Mouse (Mus musculus) hindbrain, embryonic 14.5 days (tissue): ENCODE measurements at regions not wholly inside any gene's neighbourhood (a gene's known extent, or its start where the extent isn't known, plus 50 kb on each side); places are given as distances from the start of the nearest gene placed in this dataset.

Experiments
- ATAC-seq: fragments of 200-750 bp; cut with Nextera tagmentation; 2 replicates; pipeline ENCODE4 v1.8.0; 2017; ENCODE audit warnings: moderate number of reproducible peaks, mild to moderate bottlenecking, moderate TSS enrichment, moderate library complexity; ENCODE audit not compliant: low FRiP score
- DNase-seq: peaks from one replicate; pipeline ENCODE4 v3.0.0-alpha.2; 2015; ENCODE audit warnings: low spot score
- H3K27ac ChIP-seq: fragments of 300-500 bp; sonication (generic); 2 replicates; pipeline ENCODE4 v1.5.1; 2014; ENCODE audit warnings: mild to moderate bottlenecking, moderate library complexity
- H3K27me3 ChIP-seq: fragments of 300-500 bp; sonication (generic); 2 replicates; pipeline ENCODE4 v1.6.1; 2014; ENCODE audit warnings: mild to moderate bottlenecking, low read length, mixed read lengths; ENCODE audit not compliant: control insufficient read depth, insufficient read depth
- H3K36me3 ChIP-seq: fragments of 300-500 bp; sonication (generic); replicated peaks from 2 replicates; pipeline ENCODE4 v1.6.1; 2014; ENCODE audit not compliant: control insufficient read depth, insufficient read depth
- H3K4me1 ChIP-seq: fragments of 300-500 bp; sonication (generic); replicated peaks from 2 replicates; pipeline ENCODE4 v1.6.1; 2014; ENCODE audit warnings: antibody characterized with exemption, low read length, mixed read lengths; ENCODE audit not compliant: control insufficient read depth, insufficient read depth
- H3K4me2 ChIP-seq: fragments of 300-500 bp; sonication (generic); replicated peaks from 2 replicates; pipeline ENCODE4 v1.6.1; 2014; ENCODE audit warnings: mild to moderate bottlenecking, moderate library complexity
- H3K4me3 ChIP-seq: fragments of 300-500 bp; sonication (generic); replicated peaks from 2 replicates; pipeline ENCODE4 v1.5.1; 2014; ENCODE audit warnings: mild to moderate bottlenecking, low read length
- H3K9ac ChIP-seq: fragments of 300-500 bp; sonication (generic); 2 replicates; pipeline ENCODE4 v1.6.1; 2014
- H3K9me3 ChIP-seq: fragments of 300-500 bp; sonication (generic); 2 replicates; pipeline ENCODE4 v1.6.1; 2016; ENCODE audit warnings: low read length; ENCODE audit not compliant: control insufficient read depth
- WGBS: fragments of 180-500 bp; shearing (Covaris S2); extraction: QIAGEN DNeasy Blood & Tissue Kit; methylation state at CpG from one replicate; pipeline ENCODE4 v1.1.7; 2014; 5-methylcytosine and 5-hydroxymethylcytosine counted together

DNA sequence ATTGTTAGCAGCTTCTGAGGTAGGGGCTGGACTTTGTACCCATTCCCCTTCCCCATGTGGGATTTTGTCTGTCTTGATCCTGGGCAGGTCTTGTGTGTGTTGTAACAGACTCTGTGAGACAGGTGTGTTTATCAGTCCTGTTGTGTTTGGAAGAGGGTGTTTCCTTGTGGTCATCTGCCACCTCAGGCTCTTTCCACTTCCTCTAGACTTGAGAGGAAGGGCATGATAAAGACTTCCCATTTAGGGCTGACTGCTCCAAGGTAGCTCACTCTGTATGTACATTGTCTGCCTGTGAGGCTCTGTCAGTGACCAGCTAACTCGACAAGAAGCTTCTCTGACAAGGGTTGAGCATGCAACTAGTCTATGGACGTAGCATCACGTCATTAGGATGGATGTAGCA lies 143.3 kb downstream of the BC067074 start:
- DNase-seq (no peak), ATAC-seq (no peak)
- Histone ChIP-seq H3K36me3 (no peaks in the 10 kb centered on the region), H3K4me3 (no peak overlapping the region), H3K4me1 (no peaks in the 10 kb centered on the region), H3K27ac (no peak overlapping the region), H3K9ac (no peak overlapping the region), H3K9me3 (no peaks in the 10 kb centered on the region), H3K4me2 (no peak overlapping the region), H3K27me3 (no peaks in the 10 kb centered on the region)
- WGBS: 94% methylated on average over 3 of the region's 3 CpGs

GRCm38 (mm10) chr13:113435117-113435516 lies 142.2 kb downstream of the BC067074 start:
- no peak overlapping the region for H3K4me2 ChIP-seq
- no peak overlapping the region for H3K9ac ChIP-seq
- 88% methylated on average over 4 of the region's 4 CpGs for WGBS
- no peak overlapping the region for H3K27ac ChIP-seq
- H3K27me3 ChIP-seq: no peaks in the 10 kb centered on the region
- no peaks in the 10 kb centered on the region for H3K4me1 ChIP-seq
- H3K36me3 ChIP-seq: no peaks in the 10 kb centered on the region
- DNase-seq: no peak
- no peaks in the 10 kb centered on the region for H3K9me3 ChIP-seq
- no peak overlapping the region for H3K4me3 ChIP-seq
- ATAC-seq: no peak

GRCm38 (mm10) chr13:113433456-113433855 lies 140.5 kb downstream of the BC067074 start:
- H3K27ac ChIP-seq: no peak overlapping the region
- H3K27me3 ChIP-seq: no peaks in the 10 kb centered on the region
- ATAC-seq: no peak
- WGBS: 88% methylated on average over 5 of the region's 5 CpGs
- DNase-seq: no peak
- H3K9ac ChIP-seq: no peak overlapping the region
- no peaks in the 10 kb centered on the region for H3K9me3 ChIP-seq
- no peaks in the 10 kb centered on the region for H3K4me1 ChIP-seq
- H3K4me3 ChIP-seq: no peak overlapping the region
- no peak overlapping the region for H3K4me2 ChIP-seq
- H3K36me3 ChIP-seq: no peaks in the 10 kb centered on the region

DNA sequence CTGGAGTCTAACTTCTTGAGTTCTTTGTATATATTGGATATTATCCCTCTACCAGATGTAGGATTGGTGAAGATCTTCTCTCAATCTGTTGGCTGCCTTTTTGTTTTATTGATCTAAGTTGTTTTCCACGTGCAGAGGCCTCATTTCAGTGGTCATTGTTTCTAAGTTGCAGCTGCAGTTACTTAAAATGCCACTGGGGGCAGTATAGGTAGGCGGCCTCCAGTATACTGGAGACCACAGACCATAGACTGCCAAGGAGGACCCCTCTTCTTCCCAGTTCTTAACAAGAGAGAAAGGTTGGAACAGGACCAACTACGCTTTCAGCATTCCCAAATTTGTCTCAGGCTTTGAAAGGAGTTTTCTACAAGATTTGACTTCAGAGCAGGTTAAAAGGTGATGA lies 136.7 kb downstream of the BC067074 start:
- ATAC-seq (no peak), DNase-seq (no peak)
- Histone ChIP-seq H3K9me3 (no peaks in the 10 kb centered on the region), H3K4me1 (no peaks in the 10 kb centered on the region), H3K27ac (no peak overlapping the region), H3K4me2 (no peak overlapping the region), H3K27me3 (no peaks in the 10 kb centered on the region), H3K4me3 (no peak overlapping the region), H3K36me3 (no peaks in the 10 kb centered on the region), H3K9ac (no peak overlapping the region)
- 40% methylated on average over 3 of the region's 3 CpGs for WGBS
